Mouse (Mus musculus) hindbrain, embryonic 11.5 days (tissue): ENCODE measurements around the gene Il10ra. TPM values are rescaled to one million over a fixed set of nuclear protein-coding genes. Genes with fewer than 3 reads are reported as not detected.

Source experiments
- ATAC-seq: fragments of 200-750 bp; cut with Nextera tagmentation; 2 replicates; pipeline ENCODE4 v1.8.0; 2017; ENCODE audit warnings: mild to moderate bottlenecking, moderate TSS enrichment, moderate library complexity; ENCODE audit not compliant: low FRiP score
- DNase-seq: peaks from one replicate; pipeline ENCODE4 v3.0.0-alpha.2; 2015; ENCODE audit warnings: low spot score
- H3K27ac ChIP-seq: fragments of 300-500 bp; sonication (generic); 2 replicates; pipeline ENCODE4 v1.5.1; 2014; ENCODE audit warnings: mild to moderate bottlenecking, low read depth, low read length
- H3K27me3 ChIP-seq: fragments of 300-500 bp; sonication (generic); 2 replicates; pipeline ENCODE4 v1.6.1; 2014; ENCODE audit warnings: mild to moderate bottlenecking, low read length, moderate library complexity, mixed read lengths; ENCODE audit not compliant: control insufficient read depth, insufficient read depth
- H3K36me3 ChIP-seq: fragments of 300-500 bp; sonication (generic); 2 replicates; pipeline ENCODE4 v1.6.1; 2014; ENCODE audit warnings: mild to moderate bottlenecking, low read length, moderate library complexity, mixed read lengths; ENCODE audit not compliant: control insufficient read depth, insufficient read depth
- H3K4me1 ChIP-seq: fragments of 300-500 bp; sonication (generic); replicated peaks from 2 replicates; pipeline ENCODE4 v1.6.1; 2014; ENCODE audit warnings: low read length, mixed read lengths; ENCODE audit not compliant: control insufficient read depth, insufficient read depth
- H3K4me2 ChIP-seq: fragments of 300-500 bp; sonication (generic); replicated peaks from 2 replicates; pipeline ENCODE4 v1.6.1; 2014; ENCODE audit warnings: mild to moderate bottlenecking, low read depth, low read length
- H3K4me3 ChIP-seq: fragments of 300-500 bp; sonication (generic); 2 replicates; pipeline ENCODE4 v1.5.1; 2014; ENCODE audit warnings: low read depth, low read length
- H3K9ac ChIP-seq: fragments of 300-500 bp; sonication (generic); 2 replicates; pipeline ENCODE4 v1.6.1; 2014; ENCODE audit warnings: low read depth, low read length
- H3K9me3 ChIP-seq: fragments of 300-500 bp; sonication (generic); 2 replicates; pipeline ENCODE4 v1.6.1; 2016; ENCODE audit warnings: low read length; ENCODE audit not compliant: control insufficient read depth
- WGBS: fragments of 180-500 bp; shearing (Covaris S2); extraction: QIAGEN DNeasy Blood & Tissue Kit; methylation state at CpG from one replicate; pipeline ENCODE4 v1.1.7; 2014; 5-methylcytosine and 5-hydroxymethylcytosine counted together
- polyA plus RNA-seq: library from polyadenylated mRNA; unstranded; fragments of >200 nt; fragmentation: Nextera tagmentation; extraction: Ambion mirVana; gene quantifications from 2 replicates; pipeline ENCODE4 v1.2.1, GENCODE M21; 2014

Gene Il10ra
- polyA plus RNA-seq, 1 experiment from 2014 or later = 0.51 TPM

GRCm38 (mm10) chr9:45205143-45205542, 63.8 kb downstream of the Il10ra start:
- no peak overlapping the region for H3K4me3 ChIP-seq
- DNase-seq (no peak), ATAC-seq (no peak)
- WGBS = 88% methylated on average over 5 of the region's 5 CpGs
- no peaks in the 10 kb centered on the region for H3K4me1 ChIP-seq
- no peaks in the 10 kb centered on the region for H3K9me3 ChIP-seq
- H3K27ac ChIP-seq = no peak overlapping the region
- H3K4me2 ChIP-seq = no peak overlapping the region
- H3K27me3 ChIP-seq = no peaks in the 10 kb centered on the region
- no peaks in the 10 kb centered on the region for H3K36me3 ChIP-seq
- H3K9ac ChIP-seq = no peak overlapping the region

Other genes with a start within 250 kb of the Il10ra start
- gene Mpzl2, start 229.3 kb downstream of the Il10ra start, polyA plus RNA-seq = 2.6 and 3.8 TPM in 2 replicates
- gene Mpzl3, start 214.0 kb downstream of the Il10ra start, polyA plus RNA-seq = 1.7 and 2.8 TPM in 2 replicates
- 0.31 and 0.36 TPM in 2 replicates for gene Jaml, start 190.0 kb downstream of the Il10ra start, polyA plus RNA-seq
- 3.8 and 4.7 TPM in 2 replicates for gene Scn2b, start 151.4 kb downstream of the Il10ra start, polyA plus RNA-seq
- 0.12 and 0.14 TPM in 2 replicates for gene Scn4b, start 130.8 kb downstream of the Il10ra start, polyA plus RNA-seq
- gene BC049352, start 87.1 kb downstream of the Il10ra start, polyA plus RNA-seq = not detected in 2 replicates
- gene Tmprss4, start 65.1 kb downstream of the Il10ra start, polyA plus RNA-seq = 0.15 TPM in 1 of 2 replicates, not detected in the other
- 0.06 and 0.19 TPM in 2 replicates for gene Tmprss13, start 50.0 kb upstream of the Il10ra start, polyA plus RNA-seq
- 108 and 111 TPM in 2 replicates for gene Fxyd6, start 101.0 kb upstream of the Il10ra start, polyA plus RNA-seq
- 1.0 and 1.5 TPM in 2 replicates for gene Fxyd2, start 130.5 kb upstream of the Il10ra start, polyA plus RNA-seq
- gene Dscaml1, start 157.5 kb upstream of the Il10ra start, polyA plus RNA-seq = 0.52 and 0.80 TPM in 2 replicates